Mouse (Mus musculus) bone marrow macrophage, adult 2 months (primary cell): ENCODE measurements around the gene Mdk.

Source experiments
- CTCF ChIP-seq: IDR thresholded peaks from 2 replicates; pipeline ENCODE4 v1.5.1; 2012; ENCODE audit warnings: low read depth, mild to moderate bottlenecking, low read length, moderate library complexity
- POLR2A ChIP-seq: IDR thresholded peaks from 2 replicates; pipeline ENCODE4 v1.6.1; 2012; ENCODE audit warnings: mild to moderate bottlenecking, low read depth, low read length, borderline replicate concordance

- TF ChIP-seq CTCF (no peak), POLR2A (no peak)
Observed at GRCm38 (mm10) chr2:91955875-91956274, 23.8 kb upstream of the Mdk start.
